Mouse (Mus musculus) heart, postnatal 4 days (tissue): Measurements from ENCODE around the gene Unc13d. TPM values are rescaled to one million over a fixed set of nuclear protein-coding genes. Genes with fewer than 3 reads are reported as not detected.
"Not testable (repeated sequence)": the region's sequence is repeated elsewhere in the genome, so short reads cannot be mapped to it uniquely, and the experiment has no call there.

Source experiments
- DNase-seq: peaks from one replicate; pipeline ENCODE4 v3.0.0; 2021
- total RNA-seq, 2 experiments: library from RNA; stranded (reverse); gene quantifications; 2 replicates each; pipeline ENCODE4 v1.2.3; 2021

Gene Unc13d
- total RNA-seq, 2 experiments from 2014 or later = 0.88 to 0.95 TPM

DNA sequence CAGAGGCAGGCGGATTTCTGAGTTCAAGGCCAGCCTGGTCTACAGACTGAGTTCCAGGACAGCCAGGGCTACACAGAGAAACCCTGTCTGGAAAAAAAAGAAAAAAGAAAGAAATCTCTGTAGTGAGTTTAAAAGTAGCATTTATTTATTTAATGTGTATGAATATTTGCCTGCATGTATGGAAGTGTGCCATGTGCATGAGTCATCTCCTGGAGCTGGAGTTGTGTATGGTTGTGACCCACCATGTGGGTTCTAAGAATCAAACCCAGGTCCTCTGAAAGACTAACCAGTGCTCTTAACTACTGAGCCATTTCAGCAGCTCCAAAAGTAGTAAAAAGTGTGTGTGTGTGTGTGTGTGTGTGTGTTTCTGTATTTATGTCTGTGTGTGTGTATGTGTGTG lies 34.5 kb downstream of the Unc13d start:
- no peak for DNase-seq

DNA sequence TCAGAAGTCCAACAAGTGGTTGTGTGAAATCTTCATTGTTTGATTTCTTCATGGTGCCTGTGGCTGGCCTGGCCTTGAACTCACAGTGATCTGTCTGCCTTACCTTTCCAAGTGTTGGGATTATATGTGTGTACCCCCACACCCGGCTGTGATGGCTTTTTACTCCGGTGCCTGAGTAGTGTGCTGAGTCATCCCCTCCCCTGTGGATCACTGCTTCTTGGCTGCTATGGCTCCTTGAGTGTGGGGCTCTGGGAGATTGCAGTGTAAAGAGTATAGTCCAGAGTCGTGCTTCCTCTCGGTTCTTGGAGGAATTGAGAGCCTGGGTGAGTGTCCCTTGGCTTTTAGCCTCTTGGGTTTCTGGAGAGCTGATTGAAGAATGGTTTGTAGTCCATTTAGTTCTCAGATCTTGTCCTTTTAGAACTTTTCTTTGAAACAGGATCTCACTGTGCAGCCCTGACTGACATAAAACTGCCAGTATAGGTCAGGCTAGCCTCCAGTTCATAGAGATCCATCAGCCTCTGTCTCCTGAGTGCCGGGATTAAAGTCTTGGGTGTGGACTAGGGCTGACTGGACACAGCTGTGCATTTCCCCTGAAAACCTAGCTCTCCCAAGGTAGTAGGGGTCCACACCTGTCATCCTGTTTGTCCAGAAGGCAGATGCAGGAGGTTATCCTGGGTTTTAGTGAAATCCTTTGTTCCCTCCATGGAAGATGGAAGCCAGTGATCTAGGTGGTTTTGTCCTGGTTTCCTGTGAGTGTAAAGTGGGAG lies 35.2 kb downstream of the Unc13d start:
- no peak for DNase-seq

DNA sequence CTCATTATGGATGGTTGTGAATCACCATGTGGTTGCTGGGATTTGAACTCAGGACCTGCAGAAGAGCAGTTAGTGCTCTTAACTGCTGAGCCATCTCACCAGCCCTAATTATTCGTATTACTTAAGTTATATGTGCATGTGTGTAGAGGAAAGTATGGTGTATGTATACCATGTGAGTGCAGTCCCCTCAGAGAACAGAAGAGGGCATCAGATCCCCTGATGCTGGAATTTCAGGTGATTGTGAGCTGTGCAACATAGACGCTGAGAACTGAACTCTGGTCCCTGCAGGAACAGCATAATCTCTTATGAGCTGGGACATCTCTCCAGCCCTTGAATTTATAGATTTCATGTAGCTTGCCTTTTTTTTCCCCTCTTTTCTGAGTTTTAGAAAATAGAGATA lies 35.9 kb downstream of the Unc13d start:
- DNase-seq = no peak

DNA sequence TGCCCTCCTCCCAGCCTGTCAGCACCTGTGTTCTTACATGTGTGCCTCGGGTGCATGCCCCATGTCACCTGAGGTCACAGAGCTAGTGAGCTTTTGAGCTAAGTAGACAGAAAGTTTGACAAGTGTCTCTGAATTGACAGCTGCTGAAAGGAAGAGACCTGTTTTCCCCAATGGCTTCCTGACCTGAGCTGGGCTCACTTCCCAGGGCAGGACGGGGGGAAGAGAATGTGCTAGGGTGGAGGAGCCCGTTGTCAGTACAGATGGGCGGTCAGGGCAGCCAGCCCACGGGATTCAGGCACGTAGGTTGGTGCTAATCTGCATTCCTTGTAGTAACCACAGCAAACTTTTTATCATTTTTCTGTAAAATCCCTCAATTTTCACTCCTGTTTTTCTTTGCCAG lies 37.2 kb downstream of the Unc13d start:
- DNase-seq = no peak

DNA sequence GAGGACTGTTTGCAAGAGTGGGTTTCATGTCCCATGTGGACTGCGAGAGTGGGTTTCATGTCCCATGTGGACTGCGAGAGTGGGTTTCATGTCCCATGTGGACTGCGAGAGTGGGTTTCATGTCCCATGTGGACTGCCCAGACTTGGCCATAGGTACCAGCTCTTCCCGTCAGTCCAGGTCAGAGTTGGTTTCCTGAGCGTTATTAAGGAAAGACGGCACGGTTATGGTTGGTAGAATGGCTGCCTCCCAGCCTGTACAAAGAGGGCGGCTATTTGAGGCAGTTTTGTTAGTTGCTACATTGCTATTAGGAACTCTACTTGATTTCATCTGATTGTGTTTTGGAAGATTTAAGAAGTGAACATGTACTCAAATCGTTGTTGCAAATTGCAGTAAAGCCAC lies 39.9 kb downstream of the Unc13d start:
- DNase-seq = no peak

DNA sequence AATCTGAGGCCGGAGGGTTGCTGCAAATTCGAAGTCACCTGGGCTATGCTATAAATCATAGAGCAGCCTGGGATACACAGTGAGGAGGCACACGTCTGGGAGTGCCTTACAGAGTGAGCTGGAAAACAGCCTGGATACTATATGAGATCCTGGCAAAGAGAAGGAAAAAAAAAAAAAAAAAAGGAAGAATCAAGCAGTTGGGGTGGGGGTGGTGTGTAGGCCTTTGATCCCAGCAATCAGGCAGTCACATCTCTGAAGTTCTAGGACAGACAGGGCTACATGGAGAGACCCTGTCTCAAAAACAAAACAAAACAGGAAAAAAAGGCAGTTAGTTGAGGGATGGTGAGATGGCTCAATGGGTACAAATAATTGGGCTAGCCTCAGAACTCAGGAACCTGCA lies 41.1 kb downstream of the Unc13d start:
- DNase-seq = no peak

DNA sequence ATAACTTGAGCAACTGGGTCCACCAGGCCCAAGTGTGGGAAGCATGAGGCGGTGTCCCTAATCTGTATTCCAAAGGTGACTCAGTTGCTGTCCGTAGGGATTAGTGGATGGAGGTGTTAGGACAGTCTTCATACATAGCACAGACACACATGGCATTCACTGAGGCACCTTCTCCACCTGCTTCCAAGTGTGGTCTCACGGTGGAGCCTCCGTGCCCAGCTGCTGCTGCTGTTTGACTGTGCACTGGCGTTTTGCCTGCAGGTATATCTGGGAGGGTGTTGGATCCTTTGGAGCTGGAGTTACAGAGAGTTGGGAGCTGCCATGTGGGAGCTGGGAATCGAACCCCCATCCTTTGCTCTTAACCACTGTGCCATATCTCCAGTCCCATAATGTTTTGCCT lies 43.2 kb downstream of the Unc13d start:
- no peak for DNase-seq

DNA sequence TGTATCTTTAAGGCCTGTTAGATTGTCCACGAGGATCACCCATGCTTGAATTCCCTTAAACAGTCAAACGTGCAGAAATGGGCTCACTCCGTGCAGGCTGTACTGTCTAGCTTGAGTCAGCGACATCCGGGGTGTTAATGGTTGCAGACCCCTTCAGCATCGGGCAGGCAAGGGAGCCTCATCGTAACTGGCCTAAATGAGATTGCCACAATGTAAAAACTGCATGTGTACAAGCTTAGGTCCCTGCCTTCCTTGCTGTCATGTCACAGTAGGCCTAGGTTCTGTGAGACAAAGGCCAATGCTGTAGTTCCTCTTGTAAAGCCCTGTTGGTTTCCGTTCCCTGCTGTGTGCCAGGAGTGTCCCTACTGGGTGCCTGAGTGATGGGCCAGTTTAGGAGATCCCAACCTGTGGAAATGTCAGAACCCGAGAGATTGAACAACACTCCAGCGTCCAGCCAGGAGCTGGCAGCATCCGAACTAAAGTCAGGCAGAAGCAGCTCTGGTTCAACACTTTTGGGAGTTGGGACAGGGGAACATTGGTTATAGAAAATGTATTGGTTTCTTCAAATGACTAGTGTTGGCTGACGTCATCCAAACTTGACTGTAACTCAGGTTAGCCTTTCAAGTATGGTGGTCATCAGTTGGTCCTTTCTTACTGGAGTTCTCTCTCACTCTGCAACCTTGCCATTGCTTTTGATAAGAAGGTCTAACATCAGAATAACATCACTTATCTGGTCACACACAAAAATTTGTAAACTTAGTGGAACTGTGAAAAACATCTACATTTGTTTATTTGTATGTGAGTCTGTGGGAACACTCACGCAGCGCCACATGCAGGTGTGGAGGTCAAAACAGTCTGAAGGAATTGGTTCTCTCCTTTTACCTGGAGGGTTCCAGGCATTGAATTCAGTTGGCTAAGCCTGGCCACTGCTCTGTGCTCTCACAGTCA lies 46.6 kb downstream of the Unc13d start:
- DNase-seq = peak; percentile 45

DNA sequence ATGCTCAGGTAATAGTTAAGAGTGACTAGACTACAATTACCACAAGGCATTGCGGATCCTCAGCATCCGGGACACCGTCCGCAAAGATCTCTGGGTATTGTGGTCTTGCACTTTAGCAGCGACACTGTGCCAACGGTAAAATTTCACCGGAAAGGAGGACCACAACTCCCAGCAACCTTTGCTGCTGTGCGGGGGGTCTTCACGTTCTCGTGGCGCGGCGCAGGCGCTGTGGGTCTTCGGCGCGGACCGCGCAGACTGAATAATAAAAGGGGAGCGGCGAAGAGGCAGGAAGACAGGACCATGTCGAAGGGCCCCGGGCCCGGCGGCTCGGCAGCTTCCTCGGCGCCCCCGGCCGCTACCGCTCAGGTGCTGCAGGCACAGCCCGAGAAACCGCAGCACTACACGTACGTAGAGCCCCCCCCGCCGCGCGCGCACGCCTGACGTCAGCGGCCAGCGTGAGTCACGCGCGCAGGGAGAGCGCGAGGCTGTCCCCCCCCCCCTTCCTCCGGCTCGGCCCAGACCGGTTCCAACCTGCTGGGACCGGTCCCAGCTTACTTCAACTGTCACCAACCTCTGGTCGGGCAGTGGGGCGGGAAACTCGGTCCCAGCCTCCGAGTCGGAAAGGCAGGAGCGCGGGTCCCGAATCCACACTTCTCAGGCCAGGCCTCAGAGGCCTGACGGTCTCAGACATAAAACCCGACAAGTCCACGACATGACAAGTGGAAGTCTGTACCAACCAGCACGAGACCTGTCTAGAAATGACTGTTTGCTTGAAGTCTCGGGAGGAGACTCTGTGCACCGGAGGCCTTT lies 47.5 kb downstream of the Unc13d start, which contains the start of gene Unk:
Gene Unk (plus strand): TSS at position 235 of the 810 bp plus-strand sequence.
- peak; percentile 96 for DNase-seq

DNA sequence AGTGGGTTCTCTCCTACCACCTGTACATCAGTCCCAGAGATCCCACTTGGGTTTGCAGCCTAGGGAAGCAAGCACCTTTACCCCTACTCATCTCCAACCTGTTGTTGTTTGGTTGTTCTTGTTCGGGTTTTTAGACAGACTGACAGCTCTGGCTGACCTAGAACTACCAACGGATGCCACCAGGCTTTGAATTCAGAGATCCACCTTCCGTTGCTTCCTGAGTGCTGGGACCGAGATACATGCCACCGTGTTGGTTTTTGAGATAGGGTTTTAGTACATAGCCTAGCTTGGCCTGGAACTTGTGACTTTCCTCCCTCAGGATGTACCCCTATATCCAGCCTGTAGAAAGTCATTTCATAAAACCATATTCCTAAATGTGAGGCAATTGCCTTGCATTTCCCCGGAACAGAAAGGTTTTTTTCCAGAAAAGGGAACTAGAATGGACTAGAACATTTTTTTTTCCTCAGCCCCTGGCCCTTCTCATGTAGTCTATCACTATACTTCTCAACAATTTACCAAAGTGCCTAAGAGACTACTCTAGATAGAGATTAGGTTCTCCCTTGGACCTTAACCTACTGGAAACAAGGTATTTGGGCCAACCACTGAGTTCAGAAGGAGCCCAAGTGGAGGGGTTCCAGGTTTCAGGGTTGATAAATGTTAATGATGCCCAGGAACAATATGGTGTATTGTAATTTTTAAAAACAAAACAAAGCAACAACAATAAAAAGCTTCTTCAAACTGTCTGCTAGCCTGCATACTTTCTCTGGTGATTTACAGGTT lies 48.5 kb downstream of the Unc13d start:
- DNase-seq = no peak

DNA sequence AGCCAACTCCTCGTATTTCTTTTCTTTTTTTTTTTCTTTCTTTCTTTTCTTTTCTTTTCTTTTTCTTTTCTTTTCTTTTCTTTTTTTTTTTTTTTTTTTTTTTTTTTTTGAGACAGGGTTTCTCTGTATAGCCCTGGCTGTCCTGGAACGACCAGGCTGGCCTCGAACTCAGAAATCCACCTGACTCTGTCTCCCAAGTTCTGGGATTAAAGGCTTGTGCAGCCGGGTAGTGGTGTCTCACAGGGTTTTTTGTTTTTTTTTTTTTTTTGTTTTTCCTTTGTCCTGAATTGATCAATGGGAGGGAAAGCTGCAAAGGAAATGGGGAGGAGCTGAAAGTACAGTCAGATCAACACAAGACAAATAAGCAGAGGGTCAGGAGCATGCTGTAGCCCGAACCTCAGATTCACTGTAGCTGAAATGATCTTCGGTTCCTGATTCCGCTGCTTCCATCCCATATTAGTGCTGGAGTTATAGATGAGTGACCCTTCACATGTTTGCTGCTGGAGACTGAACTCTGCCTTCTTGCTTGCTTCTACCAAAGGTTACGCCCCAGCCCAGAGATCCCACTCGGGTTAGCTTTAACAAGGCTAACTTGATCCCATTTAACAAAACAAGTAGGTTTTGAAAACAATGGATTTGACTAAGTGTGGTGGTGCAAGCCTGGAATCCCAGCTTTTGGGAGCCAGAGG lies 49.4 kb downstream of the Unc13d start:
- no peak for DNase-seq

DNA sequence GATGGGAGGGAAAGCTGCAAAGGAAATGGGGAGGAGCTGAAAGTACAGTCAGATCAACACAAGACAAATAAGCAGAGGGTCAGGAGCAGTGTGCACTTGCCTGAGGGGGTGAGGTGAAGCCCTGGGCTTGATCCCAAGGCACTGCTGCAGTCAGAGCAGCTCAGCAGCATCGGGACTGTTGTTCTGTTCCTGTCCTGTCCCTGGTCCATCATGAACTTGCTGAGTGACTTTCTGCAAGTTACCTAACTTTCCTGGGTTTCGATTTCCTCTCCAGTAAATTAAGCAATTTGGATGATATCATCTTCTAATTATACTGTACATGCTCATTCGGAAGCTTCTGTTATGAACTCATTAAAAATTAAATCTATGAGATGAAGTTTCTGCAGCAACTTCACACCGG lies 50.0 kb downstream of the Unc13d start, which contains the start of gene H3f3b:
Gene H3f3b (minus strand): TSS at position 207 of the 400 bp plus-strand sequence.
- DNase-seq = no peak

DNA sequence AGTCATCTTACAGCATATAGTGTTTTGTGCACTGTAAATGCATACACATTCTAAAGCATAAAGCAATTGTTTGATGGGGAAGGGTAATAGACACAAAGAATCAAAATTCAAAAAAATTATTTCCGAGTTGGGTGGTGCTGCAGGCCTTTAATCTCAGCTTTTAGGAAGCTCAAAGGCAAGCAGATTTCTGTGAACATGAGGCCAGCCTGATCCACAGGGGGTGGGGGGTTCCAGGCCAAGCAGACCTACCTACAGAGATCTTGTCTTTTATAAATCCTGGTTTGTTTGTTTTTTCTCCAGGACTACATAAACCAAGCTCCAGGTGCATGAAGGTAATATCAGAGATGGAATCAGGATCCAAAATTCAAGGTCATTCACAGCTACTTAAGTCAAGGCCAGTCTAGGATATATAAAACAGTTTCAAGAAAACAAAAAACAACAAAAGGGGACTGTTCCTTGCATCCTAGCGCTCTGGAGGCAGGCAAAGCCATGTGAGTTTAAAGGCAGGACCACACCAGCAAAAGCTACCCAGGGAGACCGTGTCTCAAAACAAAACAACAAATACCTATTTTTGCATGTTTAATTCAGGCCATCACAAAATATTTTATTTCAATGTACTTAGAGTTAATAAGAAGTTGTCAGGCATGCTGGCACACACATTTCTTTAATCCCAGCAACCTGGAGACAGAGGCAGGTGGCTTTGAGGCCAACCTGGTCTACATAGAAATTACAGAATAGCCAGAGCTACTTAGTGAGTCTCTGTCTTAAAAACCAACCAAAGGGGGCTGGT lies 52.5 kb downstream of the Unc13d start:
- DNase-seq = no peak

DNA sequence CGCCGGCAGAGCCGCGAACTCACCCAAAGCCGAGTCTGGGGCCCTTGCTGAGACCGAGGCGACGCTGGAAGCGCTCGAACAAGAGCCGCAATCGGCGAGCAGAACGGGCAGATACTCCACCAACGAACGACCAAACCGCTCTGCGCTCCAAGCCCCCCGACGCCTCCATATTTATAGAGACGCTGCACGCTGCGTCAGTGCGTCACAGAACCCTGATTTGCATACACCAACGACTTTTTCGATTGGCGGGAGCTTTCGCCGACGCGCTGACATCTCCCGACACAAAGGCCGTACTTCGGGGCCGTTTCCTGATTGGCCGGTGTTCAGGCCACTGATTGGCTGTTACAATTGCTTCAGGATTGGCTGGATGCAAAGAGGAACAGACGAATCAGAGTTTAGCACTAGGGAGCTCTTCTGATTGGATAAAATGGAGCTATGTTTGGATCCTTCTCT lies 53.4 kb downstream of the Unc13d start:
- DNase-seq = peak; percentile 97

DNA sequence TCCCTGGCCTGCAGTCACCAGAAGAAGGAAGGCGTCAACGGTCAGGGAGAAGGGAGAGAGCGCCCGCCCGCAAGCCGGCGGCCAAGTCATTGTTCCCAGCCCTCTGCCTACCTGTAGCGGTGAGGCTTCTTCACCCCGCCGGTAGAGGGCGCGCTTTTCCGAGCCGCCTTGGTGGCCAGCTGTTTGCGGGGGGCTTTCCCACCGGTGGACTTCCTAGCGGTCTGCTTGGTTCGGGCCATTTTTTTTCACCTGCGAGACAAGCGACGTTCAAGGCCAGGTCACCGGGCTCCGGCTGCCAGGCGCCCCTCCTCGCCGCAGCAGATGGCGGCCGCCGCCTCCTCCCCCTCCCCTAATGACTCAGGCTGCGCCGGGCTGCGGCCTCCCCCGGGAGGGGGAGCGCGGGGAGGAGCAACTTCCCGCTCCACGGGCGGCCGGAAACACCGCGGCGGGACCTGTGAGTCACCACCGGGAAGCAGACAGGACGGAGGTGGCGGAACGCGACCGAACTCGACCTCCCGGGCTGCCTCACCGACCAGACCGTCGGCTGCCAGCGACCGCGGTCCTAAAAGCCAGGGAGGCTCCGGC lies 53.9 kb downstream of the Unc13d start:
- peak; percentile 84 for DNase-seq

DNA sequence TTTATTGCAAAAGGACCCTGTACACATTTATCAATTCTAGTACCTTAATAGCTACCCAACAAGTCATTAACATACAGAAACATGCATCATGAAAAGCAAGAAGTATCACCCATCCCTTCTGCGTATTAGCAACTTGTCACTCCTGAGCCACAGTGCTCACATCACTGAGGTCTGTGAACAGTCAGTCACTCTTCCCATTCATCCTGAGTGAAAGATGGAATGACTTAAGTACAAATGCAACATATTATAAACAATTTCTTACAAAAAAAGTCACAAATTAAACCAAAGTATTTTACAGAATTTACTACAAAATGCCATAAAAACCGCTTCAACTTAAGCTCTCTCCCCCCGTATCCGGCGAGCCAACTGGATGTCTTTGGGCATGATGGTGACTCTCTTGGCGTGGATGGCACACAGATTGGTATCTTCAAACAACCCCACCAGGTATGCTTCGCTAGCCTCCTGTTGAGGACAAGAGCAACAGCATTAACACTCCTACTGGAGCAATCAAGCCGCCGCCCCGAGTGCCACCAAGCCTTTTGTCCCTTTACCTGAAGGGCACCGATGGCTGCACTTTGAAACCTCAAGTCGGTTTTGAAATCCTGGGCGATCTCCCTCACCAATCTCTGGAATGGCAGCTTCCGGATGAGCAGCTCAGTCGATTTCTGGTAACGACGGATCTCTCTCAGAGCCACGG lies 54.5 kb downstream of the Unc13d start:
- DNase-seq = not testable (repeated sequence)

DNA sequence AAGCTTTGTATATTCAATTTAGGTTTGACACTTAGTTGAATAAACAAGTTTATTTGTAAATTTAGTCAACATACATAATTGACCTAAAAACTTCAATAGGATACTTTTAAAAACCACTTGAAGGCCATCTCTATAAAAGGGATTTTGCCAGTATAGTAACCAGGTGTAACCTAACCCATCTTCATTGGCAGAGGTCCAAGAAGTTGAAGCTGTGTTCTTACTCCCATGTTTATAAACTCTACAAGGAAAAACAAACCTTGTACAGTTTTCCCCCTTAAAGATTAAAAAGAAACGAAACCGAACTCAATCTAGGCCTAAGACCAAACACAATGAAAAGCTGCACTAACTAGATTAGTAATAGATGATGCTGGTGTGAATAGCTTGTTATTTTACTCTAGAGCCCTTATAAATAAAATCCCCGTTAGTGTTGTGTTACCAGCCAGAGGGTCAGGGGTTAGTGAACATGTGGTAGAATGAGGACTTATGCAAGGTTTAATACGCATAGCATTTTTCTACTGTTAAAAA lies 55.4 kb downstream of the Unc13d start:
- DNase-seq = no peak

DNA sequence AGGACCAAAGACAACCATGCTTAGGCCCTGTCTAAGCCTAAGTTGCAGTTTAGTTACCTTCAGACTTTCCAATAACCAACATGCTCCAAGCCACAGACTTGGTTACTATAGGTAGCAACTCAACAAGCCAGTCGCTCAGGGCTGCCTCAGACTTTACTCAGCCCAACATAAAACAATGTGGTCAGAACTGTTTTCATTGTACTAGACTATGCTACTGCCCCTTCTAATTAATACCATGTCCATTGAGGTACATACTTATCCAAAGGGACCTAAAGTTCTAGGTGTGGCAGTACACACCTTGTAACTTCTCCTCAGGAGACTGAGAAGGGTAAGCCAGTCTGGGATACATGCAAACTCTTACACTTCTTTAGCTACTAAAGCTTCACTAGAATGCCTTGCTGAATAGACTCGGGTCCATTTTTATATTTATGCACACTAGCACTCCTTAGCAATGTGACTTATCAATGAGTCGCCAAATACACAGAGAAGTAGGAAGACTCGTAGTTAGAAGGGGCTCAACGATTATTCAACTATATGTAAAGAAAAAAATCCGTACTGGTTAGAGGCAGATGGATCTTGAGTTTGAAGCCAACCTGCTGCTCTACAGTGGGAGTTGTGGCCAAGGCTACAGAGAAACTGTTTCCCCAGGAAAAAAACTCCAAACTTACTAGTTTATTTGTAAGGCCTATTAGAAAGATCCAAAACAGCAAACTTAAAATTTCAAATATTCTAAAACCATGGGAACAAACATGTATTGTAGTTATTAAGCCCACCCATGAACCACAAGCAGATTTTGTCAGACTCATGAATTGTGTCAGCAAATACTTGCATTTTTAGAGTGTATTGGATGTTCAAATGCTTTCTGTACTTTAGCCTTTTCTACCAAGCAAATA lies 56.2 kb downstream of the Unc13d start:
- DNase-seq = no peak
